Comparison of ENCODE assay signal across 15 mouse cellular contexts in the genomic region with DNA sequence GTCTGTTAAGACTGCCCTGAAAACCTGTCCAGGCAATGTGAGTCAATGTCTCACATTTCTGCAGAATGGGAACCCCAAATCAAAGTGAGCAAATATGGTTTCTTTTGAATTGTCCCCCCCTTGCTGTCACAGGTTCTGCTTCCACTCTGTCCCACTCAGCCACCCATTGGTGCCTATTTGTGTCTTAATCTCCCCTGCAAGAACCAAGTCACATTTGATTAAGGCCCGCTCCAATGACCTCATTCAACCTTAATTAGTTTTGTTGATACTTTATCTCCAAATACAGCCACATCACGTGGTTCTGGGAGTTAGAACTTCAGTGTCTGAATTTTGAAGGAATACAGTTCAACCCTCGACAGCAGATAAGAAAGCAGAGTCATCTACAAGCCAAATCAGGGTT.
"Had no signal": no experiment of that assay in that cellular context is flagged by ENCODE, and none has a peak within 500 bp of the region (broad histone marks: within the 10 kb centered on the region; RNA-seq: fewer than 3 reads in every experiment).

No protein-coding gene starts in this region.

- H3K4me2 ChIP-seq: lung, embryonic 14.5 days; midbrain, embryonic 11.5 days; midbrain, embryonic 13.5 days; midbrain, embryonic 15.5 days; neural tube, embryonic 12.5 days; stomach, embryonic 15.5 days had no signal

- H3K27ac ChIP-seq: macrophage; midbrain, embryonic 13.5 days; midbrain, embryonic 15.5 days; neural tube, embryonic 12.5 days; stomach, embryonic 15.5 days; stomach, postnatal 0 days had no signal

- ATAC-seq: midbrain, embryonic 13.5 days; midbrain, embryonic 15.5 days had no signal

- H3K9ac ChIP-seq: lung, embryonic 14.5 days; midbrain, embryonic 13.5 days; midbrain, embryonic 15.5 days; neural tube, embryonic 12.5 days; stomach, embryonic 15.5 days had no signal

- H3K9me3 ChIP-seq: megakaryocyte, embryonic 14.5 days; midbrain, embryonic 13.5 days; midbrain, embryonic 15.5 days; neural tube, embryonic 12.5 days; stomach, embryonic 15.5 days had no signal

- H3K36me3 ChIP-seq: midbrain, embryonic 13.5 days; midbrain, embryonic 15.5 days; neural tube, embryonic 12.5 days; stomach, embryonic 15.5 days had no signal

- DNase-seq: lung, adult 18-20 months; lung, embryonic 14.5 days; lung, postnatal 10 days; lung, postnatal 36 days; right cerebral cortex, postnatal 14 days; thymus, adult 2 months; thymus, postnatal 36 days had no signal

- H3K4me3 ChIP-seq: megakaryocyte, embryonic 14.5 days; midbrain, embryonic 13.5 days; midbrain, embryonic 15.5 days; neural tube, embryonic 12.5 days; stomach, embryonic 15.5 days had no signal

- H3K4me1 ChIP-seq: megakaryocyte, embryonic 14.5 days; midbrain, embryonic 15.5 days; neural tube, embryonic 12.5 days; stomach, embryonic 15.5 days had no signal

- H3K27me3 ChIP-seq: megakaryocyte, embryonic 14.5 days; midbrain, embryonic 13.5 days; midbrain, embryonic 15.5 days; neural tube, embryonic 12.5 days; stomach, embryonic 15.5 days had no signal
